Mouse (Mus musculus) spleen, postnatal 10 days (tissue): ENCODE measurements at regions not wholly inside any gene's neighbourhood (a gene's known extent, or its start where the extent isn't known, plus 50 kb on each side); places are given as distances from the start of the nearest gene placed in this dataset.

Source experiments
- DNase-seq, 2 experiments: peaks; one replicate each; pipeline ENCODE4 v3.0.0; 2021 to 2022; ENCODE audit warnings: low spot score in 2 of 2

DNA sequence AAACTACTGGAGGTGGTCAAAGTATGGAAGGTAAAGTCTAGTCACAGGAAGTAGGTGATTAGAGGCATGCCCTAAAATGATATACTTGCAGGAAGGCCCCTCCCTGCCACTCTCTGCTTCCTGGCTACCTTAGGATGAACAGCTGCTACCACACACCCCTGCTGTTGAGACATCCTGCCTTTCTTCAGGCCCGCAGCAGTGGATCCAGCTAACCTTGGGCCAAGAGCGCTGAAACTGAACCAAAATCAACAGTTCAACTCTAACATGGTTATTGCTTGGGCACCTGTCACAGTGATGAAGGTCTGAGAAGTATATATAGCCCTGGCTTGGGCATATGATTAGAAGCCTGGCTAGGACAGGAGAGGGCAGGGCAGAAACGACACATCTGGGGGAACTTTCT lies 352.4 kb downstream of the Prdm2 start:
- DNase-seq = no peak

- no peak for DNase-seq
Measured at GRCm38 (mm10) chr4:142856626-142857025, 356.2 kb downstream of the Prdm2 start.

GRCm38 (mm10) chr4:142855635-142856034 lies 357.2 kb downstream of the Prdm2 start:
- no peak for DNase-seq

DNA sequence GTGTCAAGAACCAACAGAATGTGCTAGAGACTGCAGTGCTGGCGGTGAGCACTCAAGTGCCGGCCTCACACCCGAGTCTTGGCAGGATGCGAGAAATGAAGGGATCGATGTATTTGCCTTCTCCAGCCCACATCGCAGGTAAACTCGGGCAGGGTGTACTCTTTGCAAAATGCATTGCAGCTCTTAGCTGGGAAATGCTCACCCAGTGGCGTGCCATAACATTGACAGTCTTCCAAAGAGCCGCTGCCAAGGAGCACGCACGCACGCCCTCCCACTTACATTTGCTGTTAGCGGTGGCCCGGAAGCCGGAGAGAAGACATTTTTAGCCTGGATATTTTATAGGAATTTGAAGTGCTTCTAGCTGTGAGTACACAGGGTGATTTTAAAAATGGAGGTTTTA lies 358.9 kb downstream of the Prdm2 start:
- no peak for DNase-seq

GRCm38 (mm10) chr4:142845066-142845696 lies 367.6 kb downstream of the Prdm2 start:
- no peak for DNase-seq

GRCm38 (mm10) chr4:142839540-142839939 lies 373.3 kb downstream of the Prdm2 start:
- no peak for DNase-seq

DNA sequence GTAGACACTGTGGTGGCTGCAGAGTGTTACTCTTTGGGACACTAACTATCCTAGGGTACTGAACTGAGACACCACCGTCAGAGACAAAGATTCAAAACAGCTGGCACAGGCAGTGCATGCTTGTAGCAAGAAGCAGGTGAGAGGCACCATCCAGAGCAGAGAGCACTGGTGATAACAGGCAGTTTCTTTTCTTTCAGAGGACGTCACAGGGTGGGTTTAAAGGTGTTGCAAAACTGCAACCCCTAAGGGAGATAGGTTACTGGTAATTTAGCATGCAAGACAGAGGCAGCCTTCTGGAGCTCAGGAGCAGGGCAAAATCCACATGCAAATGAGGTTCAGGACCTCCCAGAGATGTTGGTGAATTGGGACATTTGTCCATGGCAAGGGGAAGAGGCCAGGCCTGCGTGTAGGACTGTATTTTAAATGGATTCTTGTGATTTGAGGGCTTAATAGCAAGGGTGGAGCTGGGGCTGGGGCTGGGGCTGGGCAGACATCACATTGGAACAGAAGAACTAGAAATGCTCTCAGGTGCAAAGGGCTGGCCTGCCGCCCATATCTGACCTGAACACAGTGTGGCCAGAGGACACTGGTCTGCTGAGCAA lies 374.3 kb downstream of the Prdm2 start:
- DNase-seq = no peak

DNA sequence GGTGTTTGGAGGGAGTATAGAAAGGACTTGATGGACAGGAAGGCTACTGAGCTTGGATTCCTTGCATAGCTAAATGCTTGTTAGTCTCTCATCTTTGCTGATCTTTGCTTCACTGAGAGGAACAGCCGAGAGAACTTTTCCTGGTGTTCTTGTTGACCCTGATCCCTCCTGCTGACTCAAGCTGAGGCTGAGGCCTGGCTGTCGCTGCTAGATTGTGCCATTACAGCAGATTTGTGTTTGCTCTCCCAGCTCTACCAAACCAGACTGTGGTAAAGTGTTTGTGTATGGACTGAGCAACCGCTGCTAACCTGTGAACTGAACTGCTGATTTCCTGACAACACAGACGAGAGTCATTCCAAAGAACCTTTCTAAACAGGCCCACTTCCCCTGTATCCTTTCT lies 375.2 kb downstream of the Prdm2 start:
- no peak for DNase-seq

GRCm38 (mm10) chr4:142829711-142830110 lies 383.1 kb downstream of the Prdm2 start:
- no peak for DNase-seq

GRCm38 (mm10) chr4:142828969-142829368 lies 383.8 kb downstream of the Prdm2 start:
- DNase-seq = no peak

DNA sequence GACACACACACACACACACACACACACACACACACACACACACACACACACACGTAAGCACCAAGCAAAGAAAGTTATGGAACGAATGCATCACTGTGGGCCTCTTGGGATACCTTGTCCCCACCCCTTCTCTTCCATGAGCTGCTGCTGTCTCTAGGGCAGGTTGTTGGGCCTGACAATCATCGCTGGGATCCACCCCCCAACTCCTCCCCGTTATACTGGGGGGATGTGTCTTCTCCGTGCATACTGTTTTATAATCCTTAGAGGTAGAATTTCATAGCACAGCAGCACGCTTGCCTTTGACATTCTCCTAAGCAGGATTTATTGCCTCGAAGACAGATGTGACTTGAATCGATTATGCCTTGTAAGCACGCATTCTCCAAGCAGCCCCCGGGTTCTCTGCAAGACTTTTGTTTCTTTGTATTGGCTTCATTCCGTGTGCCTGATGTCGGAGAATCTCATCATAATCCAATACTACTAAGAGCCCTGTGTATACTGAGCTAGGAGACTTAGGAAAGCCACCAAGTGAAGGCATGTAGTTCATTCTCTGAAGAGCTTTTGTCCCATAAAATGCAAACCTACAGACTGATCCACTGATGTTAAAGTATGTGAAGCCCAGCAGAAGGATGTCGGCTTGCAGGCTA lies 386.4 kb downstream of the Prdm2 start:
- no peak for DNase-seq

DNA sequence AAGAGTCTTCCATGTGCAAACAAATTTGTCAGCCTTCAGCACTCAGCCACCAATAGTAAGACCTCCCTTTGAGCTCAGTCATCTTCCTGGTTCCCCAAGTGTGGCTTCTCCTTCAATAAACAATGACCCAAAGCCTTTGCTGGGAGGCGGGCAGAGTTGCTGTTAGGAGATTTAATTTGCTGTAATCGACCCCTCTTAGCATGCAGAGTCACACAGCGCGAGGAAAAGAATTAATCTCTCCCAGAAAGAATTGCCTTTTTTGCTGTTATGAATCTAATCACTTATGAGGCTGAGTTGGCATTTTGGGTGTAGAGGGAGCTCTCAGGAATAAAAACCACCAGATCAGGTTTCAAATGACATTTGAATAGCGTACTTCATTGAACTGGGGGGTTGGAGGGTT lies 387.0 kb downstream of the Prdm2 start:
- no peak for DNase-seq

DNA sequence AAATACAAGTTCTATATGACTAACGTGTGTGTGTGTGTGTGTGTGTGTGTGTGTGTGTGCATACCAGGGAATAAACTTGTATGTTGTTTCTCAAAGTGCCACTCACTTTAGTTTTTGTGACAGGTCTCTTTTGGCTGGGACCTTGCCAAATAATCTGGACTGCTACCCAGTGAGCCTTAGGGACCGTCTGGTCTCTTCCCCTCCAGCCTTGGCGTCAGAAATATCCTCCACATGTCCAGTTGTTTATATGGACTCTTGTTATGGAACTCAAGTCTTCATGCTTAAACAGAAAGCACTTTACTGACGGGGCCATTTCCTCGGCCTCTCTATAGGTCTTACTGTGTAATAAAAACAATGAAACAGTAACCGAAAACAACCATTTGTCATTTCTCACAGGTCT lies 394.4 kb downstream of the Prdm2 start:
- DNase-seq = no peak

GRCm38 (mm10) chr4:142816986-142817385 lies 395.8 kb downstream of the Prdm2 start:
- DNase-seq = no peak

- DNase-seq = no peak
Measured at GRCm38 (mm10) chr4:142803819-142804218, 409.0 kb downstream of the Prdm2 start.

GRCm38 (mm10) chr4:142799291-142799690 lies 413.5 kb downstream of the Prdm2 start:
- DNase-seq = no peak

GRCm38 (mm10) chr4:142798834-142799233 lies 414.0 kb downstream of the Prdm2 start:
- no peak for DNase-seq

DNA sequence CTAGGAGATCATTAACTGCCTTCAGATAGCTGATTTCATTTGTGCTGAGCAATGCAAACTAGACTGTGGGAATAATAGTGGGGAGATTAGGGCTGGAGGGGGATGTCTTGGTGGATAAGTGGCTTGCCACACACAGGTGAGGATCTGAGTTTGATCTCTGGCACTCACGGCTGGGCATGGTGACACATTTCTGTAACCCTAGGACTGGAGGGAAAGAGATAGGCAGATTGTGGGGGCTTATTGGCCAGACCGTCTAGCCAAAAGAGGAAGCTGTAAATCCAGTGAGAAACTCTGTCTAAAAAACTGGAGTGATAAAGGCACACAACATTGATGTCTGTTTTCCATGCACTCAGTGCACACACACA lies 420.2 kb downstream of the Prdm2 start:
- DNase-seq = no peak

DNA sequence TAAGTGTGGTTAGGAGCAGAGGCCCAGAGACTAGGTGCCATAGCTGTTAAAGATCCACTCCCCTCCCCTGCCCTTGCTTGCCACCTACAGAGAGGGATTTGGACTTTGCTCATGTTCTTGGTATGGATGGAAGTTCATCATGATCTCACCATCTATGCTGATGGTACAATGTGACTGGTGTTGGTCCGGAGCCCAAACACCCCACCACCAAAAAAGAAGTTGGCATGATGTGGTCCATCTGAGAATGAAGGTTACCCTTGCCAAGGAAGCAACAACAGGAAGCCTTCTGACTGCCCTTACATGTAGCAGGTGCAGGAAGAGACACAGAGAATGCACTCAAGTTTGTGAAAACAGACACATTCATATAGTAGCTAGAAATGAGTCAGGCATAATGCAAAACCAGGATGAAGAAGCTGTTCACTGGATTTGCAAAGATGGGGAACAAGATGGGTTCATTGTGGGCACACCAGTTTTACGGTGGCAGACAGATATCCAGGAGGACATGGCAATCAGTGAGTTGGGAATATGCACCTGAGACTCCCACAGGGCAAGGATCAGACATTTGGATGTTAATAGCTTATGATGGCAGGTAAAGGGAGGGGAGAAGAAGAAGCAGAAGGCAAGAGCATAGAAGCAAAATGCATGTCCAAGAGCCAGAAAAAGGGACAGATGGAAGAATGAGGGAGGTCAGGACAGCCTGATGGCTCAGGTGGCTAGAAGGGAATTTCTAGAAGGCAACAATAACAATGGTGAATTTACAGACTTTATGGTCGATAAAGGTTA lies 420.8 kb downstream of the Prdm2 start:
- no peak for DNase-seq

DNA sequence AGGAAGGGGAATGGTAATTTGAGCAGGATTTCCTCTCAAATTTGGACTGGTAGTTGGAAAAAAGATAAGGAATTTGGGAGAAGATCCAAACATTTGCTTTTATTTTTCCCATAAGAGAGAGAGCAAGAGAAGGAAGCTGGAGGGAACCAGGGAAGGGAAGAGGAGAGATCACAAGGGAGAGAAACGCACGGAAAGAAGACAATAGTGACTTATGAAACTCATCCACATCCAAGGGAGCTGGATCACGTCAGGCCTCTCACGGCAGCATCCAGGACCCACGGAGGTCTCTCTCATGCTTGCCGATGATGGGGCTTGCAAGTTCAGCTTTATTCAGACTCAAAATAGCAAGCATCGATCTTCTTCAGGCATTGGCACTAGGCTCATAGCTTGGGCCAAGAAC lies 423.7 kb downstream of the Prdm2 start:
- DNase-seq = no peak

DNA sequence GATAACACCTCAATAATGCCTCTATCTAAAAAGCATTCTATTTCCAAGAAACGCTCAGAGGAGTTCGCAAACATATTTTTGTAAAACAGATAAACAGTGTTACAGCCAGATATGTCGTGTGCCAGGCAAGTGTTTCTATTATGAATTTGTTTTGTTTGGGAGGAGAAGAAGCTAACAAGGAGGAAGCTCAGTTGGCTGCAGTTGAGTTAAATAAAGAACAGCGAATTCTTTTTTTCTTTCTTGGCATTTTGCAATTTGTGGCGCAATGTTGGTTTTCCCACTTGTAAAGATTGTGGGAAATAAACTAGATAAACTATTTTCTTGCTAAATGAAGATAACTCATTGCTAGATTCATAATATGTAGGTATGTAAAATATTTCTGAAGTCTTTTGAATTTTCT lies 427.4 kb downstream of the Prdm2 start:
- DNase-seq = no peak

DNA sequence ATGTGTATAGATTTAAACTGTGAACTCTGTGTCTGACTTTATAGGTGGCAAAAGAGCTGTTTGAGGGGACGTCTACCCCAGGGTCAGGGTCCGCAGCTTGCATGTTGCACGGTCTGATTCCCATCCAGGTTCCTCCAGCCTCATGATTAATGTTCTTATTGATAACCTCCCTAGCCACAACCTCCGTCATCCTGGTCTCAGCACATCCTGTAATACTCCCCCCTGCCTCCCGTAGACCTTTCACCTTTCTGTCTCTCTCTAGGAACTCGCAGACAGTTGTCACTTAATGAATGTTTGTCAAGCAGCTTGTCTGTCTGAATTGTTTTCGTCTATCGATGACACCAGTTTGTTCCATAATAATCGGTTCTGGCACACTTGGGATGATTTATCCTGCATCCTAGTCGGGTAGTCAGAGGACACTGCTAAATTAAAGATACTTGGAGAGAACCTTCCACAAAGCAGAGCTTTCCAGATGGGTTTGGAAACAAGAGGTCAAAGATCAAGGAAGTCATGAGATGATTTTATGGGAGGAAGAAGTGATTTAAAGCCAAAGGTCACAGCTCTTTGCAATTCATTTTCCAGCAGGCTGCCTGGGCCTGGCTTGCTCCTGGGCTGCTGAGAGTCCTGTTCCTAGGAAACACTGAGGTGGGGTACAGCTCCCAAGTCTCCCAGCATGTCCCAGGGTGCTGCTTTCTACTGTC lies 435.9 kb downstream of the Prdm2 start:
- DNase-seq = no peak
